Comparison of ENCODE assay signal across 7 mouse cellular contexts in genomic region chr11:75732434-75733226, GRCm38 (mm10). TPM values are rescaled to one million over a fixed set of nuclear protein-coding genes. Genes with fewer than 3 reads are reported as not detected.
DNase-seq lines count a peak whose midpoint lies in the region; ATAC-seq lines count a peak whose summit lies in the region.

Gene Ywhae (plus strand): TSS chr11:75732869.

- peak; percentile 85 for ATAC-seq in granulocyte monocyte progenitor cell, adult 5-6 weeks (replicated peaks; ENCODE audit: poor library complexity, severe bottlenecking)
- peak; percentile 94 for ATAC-seq in midbrain, embryonic 13.5 days

- H3K4me3 ChIP-seq in embryonic facial prominence, embryonic 10.5 days = peak within 1 kb of the TSS; percentile 99
- peak within 1 kb of the TSS; percentile 98 for H3K4me3 ChIP-seq in limb, embryonic 10.5 days
- H3K4me3 ChIP-seq in midbrain, embryonic 13.5 days (replicated peaks) = peak within 1 kb of the TSS; percentile 69

- peak within 1 kb of the TSS; percentile 88 for H3K4me2 ChIP-seq in midbrain, embryonic 13.5 days (replicated peaks)

- 1% methylated on average over 76 of the region's 76 CpGs for WGBS in embryonic facial prominence, embryonic 10.5 days
- WGBS in limb, embryonic 10.5 days = under 1% methylated on average over 76 of the region's 76 CpGs
- WGBS in midbrain, embryonic 13.5 days = under 1% methylated on average over 71 of the region's 76 CpGs

- DNase-seq in adrenal gland, postnatal 10 days = peak; percentile 93
- DNase-seq in embryonic facial prominence, embryonic 10.5 days (ENCODE audit: low spot score) = peak; percentile 98
- DNase-seq in kidney, adult 11 months = peak; percentile 89
- peak; percentile 98 for DNase-seq in limb, embryonic 10.5 days (ENCODE audit: low spot score)
- peak; percentile 78 for DNase-seq in spleen, adult 12 weeks (ENCODE audit: low spot score)

- H3K27me3 ChIP-seq in embryonic facial prominence, embryonic 10.5 days (replicated peaks; ENCODE audit: low read depth, poor library complexity, severe bottlenecking) = no peaks in the 10 kb centered on the region
- 0 out of 2 replicates have a peak, but pooled peaks cover 15% of the 10 kb centered on the region for H3K27me3 ChIP-seq in limb, embryonic 10.5 days (ENCODE audit: low read depth, poor library complexity, severe bottlenecking)
- no peaks in the 10 kb centered on the region for H3K27me3 ChIP-seq in midbrain, embryonic 13.5 days

- peaks cover 16% of the 10 kb centered on the region for H3K36me3 ChIP-seq in embryonic facial prominence, embryonic 10.5 days (replicated peaks)
- H3K36me3 ChIP-seq in limb, embryonic 10.5 days = peaks cover 16% of the 10 kb centered on the region
- H3K36me3 ChIP-seq in midbrain, embryonic 13.5 days = no peaks in the 10 kb centered on the region

- H3K9me3 ChIP-seq in embryonic facial prominence, embryonic 10.5 days = no peaks in the 10 kb centered on the region
- H3K9me3 ChIP-seq in limb, embryonic 10.5 days (replicated peaks) = no peaks in the 10 kb centered on the region
- no peaks in the 10 kb centered on the region for H3K9me3 ChIP-seq in midbrain, embryonic 13.5 days

- peak within 1 kb of the TSS; percentile 98 for H3K9ac ChIP-seq in midbrain, embryonic 13.5 days (replicated peaks)

- H3K4me1 ChIP-seq in embryonic facial prominence, embryonic 10.5 days = peaks cover 49% of the 10 kb centered on the region
- peaks cover 38% of the 10 kb centered on the region for H3K4me1 ChIP-seq in limb, embryonic 10.5 days
- H3K4me1 ChIP-seq in midbrain, embryonic 13.5 days (replicated peaks) = peaks cover 39% of the 10 kb centered on the region

- peak within 1 kb of the TSS; percentile 100 for H3K27ac ChIP-seq in embryonic facial prominence, embryonic 10.5 days (replicated peaks)
- H3K27ac ChIP-seq in limb, embryonic 10.5 days = peak within 1 kb of the TSS; percentile 100
- peak within 1 kb of the TSS; percentile 100 for H3K27ac ChIP-seq in midbrain, embryonic 13.5 days

RNA-seq across cellular contexts. Expression of gene Ywhae, which starts in this region (rescaled TPM):
- 100 to 1,000 TPM; 591 to 594 TPM for total RNA-seq in adrenal gland, postnatal 10 days (2021)
- polyA plus RNA-seq in embryonic facial prominence, embryonic 10.5 days (2016; fragmentation: Nextera tagmentation; extraction: Ambion mirVana) = 1,280 and 1,286 TPM in 2 replicates
- total RNA-seq in granulocyte monocyte progenitor cell, adult 5-6 weeks (2014; fragmentation: Nextera tagmentation) = 470 and 493 TPM in 2 replicates
- total RNA-seq in granulocyte monocyte progenitor cell, adult 5-6 weeks (2017) = 364 and 374 TPM in 2 replicates
- polyA plus RNA-seq in limb, embryonic 10.5 days (2016; fragmentation: Nextera tagmentation; extraction: Ambion mirVana) = 1,115 and 1,137 TPM in 2 replicates
- polyA plus RNA-seq in midbrain, embryonic 13.5 days (2015; fragmentation: Nextera tagmentation; extraction: Ambion mirVana) = 1,420 and 1,493 TPM in 2 replicates

Comparison
In these comparisons a context has a peak if more than half of its experiments do, and no peak if none do; other contexts are left out.
1. Peak in every context shown above with its lines: DNase-seq, ATAC-seq, H3K4me3 ChIP-seq and H3K27ac ChIP-seq.